Mouse (Mus musculus): ENCODE data around the gene Akr1b3. TPM values are rescaled to one million over a fixed set of nuclear protein-coding genes. Genes with fewer than 3 reads are reported as not detected.
"Not testable (repeated sequence)": the region's sequence is repeated elsewhere in the genome, so short reads cannot be mapped to it uniquely, and the experiment has no call there.

The Akr1b3 gene
- polyA plus RNA-seq, 1 experiment from 2014 or later, result 199 TPM

DNA sequence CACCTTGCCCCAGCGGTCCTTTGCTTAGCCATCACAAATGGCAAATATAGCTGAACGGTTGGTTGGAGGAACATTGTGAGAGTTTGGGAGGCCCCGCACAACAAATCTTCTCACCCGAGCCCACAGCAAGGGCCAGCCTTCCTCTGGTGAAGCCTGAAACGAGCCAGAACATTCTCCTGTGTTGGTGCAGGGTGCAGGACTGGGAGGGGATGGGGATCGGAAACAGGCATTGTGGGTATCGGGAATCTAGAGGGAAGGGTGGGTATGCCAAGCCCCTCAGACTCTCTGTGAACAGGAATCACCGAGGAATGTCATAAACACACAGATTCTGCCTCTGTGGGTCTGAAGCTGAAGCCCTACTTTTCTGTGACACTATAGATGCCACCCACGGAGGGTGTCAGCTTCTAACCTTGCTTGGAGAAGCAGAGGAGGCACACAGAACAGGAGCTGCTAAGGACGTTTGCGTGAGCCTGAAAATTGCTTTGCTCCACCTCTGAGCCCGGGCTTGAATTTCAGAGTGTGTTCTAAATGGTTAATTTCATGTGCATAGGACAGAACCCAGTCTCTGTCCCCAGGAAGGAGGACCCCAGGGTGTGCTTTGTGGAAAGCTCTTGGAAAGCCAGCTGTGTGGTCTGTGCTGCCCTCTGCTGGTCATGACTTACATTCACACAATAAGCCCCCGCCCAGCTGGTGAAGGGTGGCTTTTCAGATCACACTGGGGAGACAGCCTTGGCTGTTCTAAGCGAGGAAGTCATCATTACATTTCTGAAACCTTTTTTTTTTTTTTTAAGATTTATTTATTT, 29.0 kb upstream of the Akr1b3 start:
- H3K4me2 ChIP-seq (replicated peaks), result peak overlapping the region; percentile 25; the same call in 1 of the 2 replicates
- no peak overlapping the region for H3K27ac ChIP-seq
- WGBS, result 51% methylated on average over 14 of the region's 14 CpGs

DNA sequence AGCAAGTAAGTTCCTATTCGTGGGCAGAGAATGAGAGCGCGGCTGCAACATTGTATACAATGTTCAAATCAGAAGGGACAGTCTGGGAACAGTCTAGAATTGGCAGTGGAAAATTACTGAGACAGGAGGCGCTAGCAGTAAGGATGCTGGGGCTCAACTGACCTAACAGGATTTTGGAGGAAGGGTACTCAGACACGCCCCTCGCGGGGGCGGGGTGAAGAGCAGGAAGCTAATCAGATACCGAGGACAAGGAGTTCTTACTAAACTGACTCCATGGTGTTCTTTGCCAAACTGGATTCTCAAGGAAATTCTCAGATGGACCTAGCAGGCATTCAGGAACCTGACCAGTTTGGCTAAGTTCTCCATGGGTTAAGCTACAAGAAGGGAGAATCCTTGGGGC, 27.7 kb upstream of the Akr1b3 start:
- Histone ChIP-seq H3K36me3 (no peaks in the 10 kb centered on the region), H3K9ac (no peak overlapping the region), H3K9me3 (no peaks in the 10 kb centered on the region), H3K27me3 (no peaks in the 10 kb centered on the region), H3K4me2 (replicated peaks) (0 out of 2 replicates have a peak overlapping the region, but pooled peaks have one; percentile 9), H3K4me3 (no peak overlapping the region), H3K27ac (no peak overlapping the region), H3K4me1 (peaks cover 16% of the 10 kb centered on the region)
- 24% methylated on average over 9 of the region's 9 CpGs for WGBS
- ATAC-seq (ENCODE audit: low FRiP score, low read depth), result no peak

More for the DNA sequence above, 29.0 kb upstream of the Akr1b3 start:
- no peaks in the 10 kb centered on the region for H3K27me3 ChIP-seq
- ATAC-seq (ENCODE audit: low FRiP score, low read depth), result peak; percentile 66; the same call in 1 of the 2 replicates
- peaks cover 21% of the 10 kb centered on the region for H3K4me1 ChIP-seq
- H3K4me3 ChIP-seq, result no peak overlapping the region
- no peaks in the 10 kb centered on the region for H3K36me3 ChIP-seq
- no peaks in the 10 kb centered on the region for H3K9me3 ChIP-seq
- H3K9ac ChIP-seq, result no peak overlapping the region

DNA sequence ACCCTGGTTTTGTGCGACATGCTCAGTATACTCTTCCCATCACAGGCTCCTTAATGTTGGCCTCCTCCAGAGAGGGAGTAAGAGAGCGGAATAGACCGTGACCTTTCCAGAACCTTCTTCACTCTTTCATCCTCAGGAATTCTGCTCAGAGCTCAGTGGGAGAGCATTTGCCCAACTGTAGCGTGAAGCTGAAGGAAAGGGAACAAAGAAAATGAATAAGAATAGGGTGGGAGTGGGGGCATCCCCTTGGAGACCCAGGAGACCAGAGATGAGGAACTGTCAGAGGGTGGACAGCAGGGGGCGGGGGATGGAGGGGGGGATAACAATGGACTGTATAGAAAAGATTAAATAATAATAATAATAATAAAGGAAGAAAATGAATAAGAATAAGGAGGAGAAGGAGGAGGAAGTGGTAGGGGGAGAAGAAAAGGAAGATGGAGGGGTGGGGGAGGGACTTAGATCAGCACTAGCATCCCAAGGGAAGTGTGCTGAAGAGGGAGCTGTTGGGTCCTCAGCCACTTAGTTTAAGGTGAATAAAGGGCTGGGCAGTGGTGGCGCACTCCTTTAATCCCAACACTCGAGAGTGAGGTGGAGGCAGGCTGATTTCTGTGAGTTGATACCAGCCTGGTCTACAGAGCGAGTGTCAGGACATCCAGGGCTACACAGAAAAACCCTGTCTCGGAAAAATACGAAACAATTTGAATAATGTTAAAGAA, 27.0 kb upstream of the Akr1b3 start:
- no peak for ATAC-seq (ENCODE audit: low FRiP score, low read depth)
- H3K4me2 ChIP-seq (replicated peaks), result 0 out of 2 replicates have a peak overlapping the region, but pooled peaks have one; percentile 9
- H3K9me3 ChIP-seq, result no peaks in the 10 kb centered on the region
- H3K9ac ChIP-seq, result no peak overlapping the region
- no peak overlapping the region for H3K27ac ChIP-seq
- H3K27me3 ChIP-seq, result no peaks in the 10 kb centered on the region
- WGBS, result 69% methylated on average over 10 of the region's 10 CpGs
- H3K4me1 ChIP-seq, result peaks cover 16% of the 10 kb centered on the region
- H3K36me3 ChIP-seq, result no peaks in the 10 kb centered on the region
- no peak overlapping the region for H3K4me3 ChIP-seq

DNA sequence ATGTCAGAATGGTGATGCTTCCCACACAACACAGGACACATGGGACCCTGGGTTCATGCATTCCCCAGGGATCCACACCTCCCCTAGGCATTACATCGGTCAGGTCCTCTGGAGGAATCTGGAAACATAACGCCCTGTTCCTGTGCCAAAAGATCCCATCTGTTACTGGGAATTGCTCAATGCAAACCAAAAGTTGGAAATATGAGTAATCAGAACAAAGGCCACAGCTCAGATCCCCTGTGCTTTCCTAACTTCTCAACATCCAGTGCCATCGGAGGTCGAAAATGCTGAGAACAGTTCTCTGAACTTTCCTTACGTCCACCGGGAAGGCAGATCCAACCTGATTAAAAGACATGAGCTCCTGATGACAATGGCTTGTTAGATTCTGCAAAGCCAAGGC, 26.1 kb upstream of the Akr1b3 start:
- Histone ChIP-seq H3K9me3 (no peaks in the 10 kb centered on the region), H3K4me3 (no peak overlapping the region), H3K4me1 (peaks cover 16% of the 10 kb centered on the region), H3K36me3 (no peaks in the 10 kb centered on the region), H3K9ac (no peak overlapping the region), H3K27me3 (no peaks in the 10 kb centered on the region), H3K4me2 (replicated peaks) (no peak overlapping the region), H3K27ac (no peak overlapping the region)
- 80% methylated on average over 6 of the region's 6 CpGs for WGBS
- no peak for ATAC-seq (ENCODE audit: low FRiP score, low read depth)

DNA sequence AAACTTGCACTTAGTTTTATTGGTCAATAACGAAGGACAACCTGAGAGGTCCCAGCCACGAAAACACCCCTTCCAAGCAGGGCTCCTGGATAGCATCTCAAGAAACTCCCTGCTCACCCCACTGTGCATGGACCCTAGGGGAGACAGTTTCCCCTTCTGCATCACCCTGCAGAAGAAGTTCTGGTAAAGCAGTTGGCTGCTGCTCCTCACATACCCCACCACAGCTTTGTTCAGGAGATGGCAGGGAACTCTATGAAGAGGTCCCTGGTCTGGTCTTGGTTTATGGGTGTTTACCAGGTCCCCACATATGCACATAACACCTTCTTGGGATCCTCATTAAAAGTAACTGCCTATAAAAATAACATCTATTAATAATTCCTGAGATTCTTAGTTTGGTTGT, 25.2 kb upstream of the Akr1b3 start:
- Histone ChIP-seq H3K27me3 (no peaks in the 10 kb centered on the region), H3K4me3 (no peak overlapping the region), H3K4me1 (peaks cover 16% of the 10 kb centered on the region), H3K36me3 (no peaks in the 10 kb centered on the region), H3K4me2 (replicated peaks) (no peak overlapping the region), H3K9me3 (no peaks in the 10 kb centered on the region), H3K9ac (no peak overlapping the region), H3K27ac (no peak overlapping the region)
- WGBS, result 74% methylated on average over 2 of the region's 2 CpGs
- ATAC-seq (ENCODE audit: low FRiP score, low read depth), result no peak

DNA sequence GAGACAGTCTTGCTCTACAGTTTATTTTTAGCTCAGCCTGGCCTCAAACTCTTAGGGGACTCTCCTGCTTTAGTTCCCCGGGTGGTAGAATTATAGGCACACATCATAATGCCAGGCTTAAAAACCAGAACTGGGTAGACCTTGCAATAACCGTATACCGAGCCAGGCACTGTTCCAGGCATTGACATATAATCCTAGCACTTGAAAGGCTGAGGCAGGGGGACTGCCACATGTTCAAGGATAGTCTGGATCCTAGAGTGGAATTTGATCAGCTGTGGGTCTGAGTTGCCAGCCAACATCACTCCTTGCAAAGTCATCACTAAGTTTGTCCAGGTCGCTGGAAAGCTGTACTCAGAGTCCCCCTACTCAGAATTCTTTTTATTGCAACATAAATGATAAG, 24.7 kb upstream of the Akr1b3 start:
- no peaks in the 10 kb centered on the region for H3K9me3 ChIP-seq
- peaks cover 16% of the 10 kb centered on the region for H3K4me1 ChIP-seq
- WGBS, result 66% methylated on average over 4 of the region's 4 CpGs
- H3K4me2 ChIP-seq (replicated peaks), result no peak overlapping the region
- no peaks in the 10 kb centered on the region for H3K27me3 ChIP-seq
- H3K36me3 ChIP-seq, result no peaks in the 10 kb centered on the region
- H3K9ac ChIP-seq, result no peak overlapping the region
- ATAC-seq (ENCODE audit: low FRiP score, low read depth), result no peak
- H3K4me3 ChIP-seq, result no peak overlapping the region
- no peak overlapping the region for H3K27ac ChIP-seq

DNA sequence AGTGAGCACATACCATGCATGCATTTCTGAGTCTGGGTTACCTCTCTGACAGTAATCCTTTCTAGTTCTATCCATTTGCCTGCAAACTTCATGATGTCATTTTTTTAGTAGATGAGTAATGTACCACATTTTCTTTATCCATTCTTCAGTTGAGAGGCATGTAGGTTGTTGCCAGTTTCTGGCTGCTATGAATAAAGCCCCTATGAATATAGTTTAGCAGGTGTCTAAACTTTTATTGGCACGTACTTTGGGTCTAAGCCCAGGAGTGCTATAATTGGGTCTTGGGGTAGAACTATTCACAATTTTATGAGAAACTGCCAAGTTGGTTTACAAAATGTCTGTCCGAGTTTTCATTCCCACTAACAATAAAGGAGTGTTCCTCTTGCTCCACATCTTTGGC, 20.5 kb upstream of the Akr1b3 start:
- Histone ChIP-seq H3K9ac (no peak overlapping the region), H3K4me1 (no peaks in the 10 kb centered on the region), H3K9me3 (no peaks in the 10 kb centered on the region), H3K27me3 (no peaks in the 10 kb centered on the region), H3K36me3 (no peaks in the 10 kb centered on the region), H3K4me3 (no peak overlapping the region), H3K27ac (no peak overlapping the region), H3K4me2 (replicated peaks) (no peak overlapping the region)
- WGBS, result 45% methylated on average over 2 of the region's 2 CpGs
- ATAC-seq (ENCODE audit: low FRiP score, low read depth), result no peak

DNA sequence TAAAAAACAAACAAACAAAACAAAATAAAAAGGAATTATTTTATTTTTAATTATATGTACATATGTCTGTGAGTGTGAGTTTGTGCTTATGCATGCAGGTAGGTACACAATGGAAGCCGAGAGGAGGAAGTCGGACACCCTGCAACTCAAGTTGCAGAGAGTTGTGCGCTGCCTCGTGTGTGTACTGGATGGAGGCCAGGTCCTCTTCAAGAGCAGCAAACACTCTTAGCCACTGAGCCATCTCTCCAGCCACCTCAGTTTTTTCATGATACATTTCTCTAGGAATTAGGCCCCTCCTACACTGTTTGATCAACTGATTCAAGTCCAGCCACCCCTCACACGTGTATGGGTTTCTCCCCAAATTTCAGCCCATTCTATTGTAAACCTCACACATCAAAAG, 17.4 kb upstream of the Akr1b3 start:
- Histone ChIP-seq H3K36me3 (no peaks in the 10 kb centered on the region), H3K4me3 (no peak overlapping the region), H3K27ac (no peak overlapping the region), H3K4me1 (no peaks in the 10 kb centered on the region), H3K9ac (no peak overlapping the region), H3K27me3 (no peaks in the 10 kb centered on the region), H3K9me3 (no peaks in the 10 kb centered on the region), H3K4me2 (replicated peaks) (no peak overlapping the region)
- no peak for ATAC-seq (ENCODE audit: low FRiP score, low read depth)
- 87% methylated on average over 5 of the region's 5 CpGs for WGBS

DNA sequence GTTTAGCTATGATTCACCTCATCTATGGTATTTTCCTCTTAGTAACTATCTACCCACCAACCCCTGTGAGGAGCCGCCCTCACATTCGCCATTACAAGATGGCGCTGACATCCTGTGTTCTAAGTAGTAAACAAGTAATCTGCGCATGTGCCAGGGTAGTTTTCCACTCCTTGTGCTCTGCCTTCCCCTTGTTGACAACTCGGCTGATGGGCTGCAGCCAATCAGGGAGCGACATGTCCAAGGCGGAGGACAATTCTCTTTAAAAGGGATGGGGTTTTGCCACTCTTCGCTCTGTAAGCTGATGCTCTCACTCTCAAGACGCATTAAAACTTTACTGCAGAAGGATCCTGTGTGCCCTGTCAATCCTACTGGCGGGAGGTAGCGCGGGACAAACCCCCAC, 14.5 kb upstream of the Akr1b3 start:
- not testable (repeated sequence) for ATAC-seq (ENCODE audit: low FRiP score, low read depth); H3K4me2 ChIP-seq (replicated peaks); H3K4me3 ChIP-seq; H3K4me1 ChIP-seq; H3K9ac ChIP-seq; H3K27ac ChIP-seq; H3K27me3 ChIP-seq; H3K9me3 ChIP-seq; H3K36me3 ChIP-seq
- WGBS, result 81% methylated on average over 12 of the region's 12 CpGs

DNA sequence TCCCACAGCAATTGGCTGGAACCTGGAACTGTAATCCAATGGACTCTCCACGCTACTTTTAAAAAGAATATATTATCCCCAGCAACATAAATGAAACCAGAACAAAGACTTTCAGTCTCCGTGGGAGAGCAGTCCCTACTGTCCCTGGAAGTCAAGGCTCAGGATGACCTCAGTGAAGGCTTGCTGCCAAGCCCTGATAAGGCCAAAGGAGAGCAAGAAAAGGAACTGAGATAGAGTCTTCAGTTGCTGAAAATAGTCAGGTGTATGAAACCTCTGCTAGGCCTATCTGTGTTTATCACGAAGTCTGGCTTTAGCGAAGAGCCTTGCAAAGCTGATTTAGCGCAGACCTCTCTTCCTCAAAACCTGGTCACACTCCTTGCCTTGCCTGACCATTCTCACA, 14.1 kb upstream of the Akr1b3 start:
- H3K9me3 ChIP-seq, result no peaks in the 10 kb centered on the region
- no peak overlapping the region for H3K27ac ChIP-seq
- no peaks in the 10 kb centered on the region for H3K36me3 ChIP-seq
- H3K4me1 ChIP-seq, result no peaks in the 10 kb centered on the region
- H3K9ac ChIP-seq, result no peak overlapping the region
- no peak overlapping the region for H3K4me3 ChIP-seq
- 91% methylated on average over 5 of the region's 5 CpGs for WGBS
- no peaks in the 10 kb centered on the region for H3K27me3 ChIP-seq
- no peak for ATAC-seq (ENCODE audit: low FRiP score, low read depth)
- no peak overlapping the region for H3K4me2 ChIP-seq (replicated peaks)

DNA sequence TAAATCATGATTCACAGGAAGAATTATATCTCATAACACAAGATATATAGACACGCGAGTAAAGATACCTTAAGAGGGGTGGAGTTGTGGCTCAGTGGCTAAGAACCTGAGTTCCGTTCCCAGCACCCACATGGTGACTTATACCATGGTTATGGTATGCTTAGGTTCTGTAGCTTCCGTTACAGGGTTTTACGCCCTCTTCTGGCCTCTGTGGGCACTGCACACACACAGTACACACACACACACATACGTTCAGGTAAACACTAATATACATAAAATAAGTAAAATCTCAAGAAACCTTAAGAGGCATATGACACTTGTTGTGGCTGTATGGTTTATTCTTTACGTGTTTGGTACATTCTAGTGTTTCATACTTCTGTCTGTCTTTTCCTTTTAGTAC, 4.8 kb upstream of the Akr1b3 start:
- no peak overlapping the region for H3K4me3 ChIP-seq
- peaks cover 6% of the 10 kb centered on the region; the same call in 1 of the 2 replicates for H3K4me1 ChIP-seq
- peaks cover 3% of the 10 kb centered on the region; the same call in 1 of the 2 replicates for H3K9me3 ChIP-seq
- no peak for ATAC-seq (ENCODE audit: low FRiP score, low read depth)
- no peak overlapping the region for H3K4me2 ChIP-seq (replicated peaks)
- no peak overlapping the region for H3K9ac ChIP-seq
- 95% methylated on average over 7 of the region's 7 CpGs for WGBS
- no peak overlapping the region for H3K27ac ChIP-seq
- no peaks in the 10 kb centered on the region for H3K27me3 ChIP-seq
- no peaks in the 10 kb centered on the region for H3K36me3 ChIP-seq

DNA sequence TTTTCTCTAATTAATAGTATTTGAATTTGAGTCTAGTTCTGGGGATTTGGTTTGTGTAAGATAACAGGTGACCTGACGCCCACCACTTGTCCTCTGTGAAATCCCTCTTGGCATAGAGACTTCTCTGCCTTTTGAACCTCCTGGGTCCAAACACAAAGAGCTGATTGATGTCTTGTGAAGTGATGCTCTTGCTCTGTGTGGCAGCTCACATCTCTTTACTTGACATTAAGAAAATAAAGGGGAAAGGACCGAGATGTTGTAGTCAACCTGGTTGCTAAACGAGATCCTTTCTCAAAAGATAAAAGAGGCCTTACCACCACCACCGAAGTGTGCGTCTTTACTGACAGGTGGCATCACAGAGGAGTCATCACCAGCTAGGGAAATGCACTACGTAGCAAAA, 1.4 kb upstream of the Akr1b3 start:
- H3K27ac ChIP-seq, result no peak overlapping the region
- peaks cover 3% of the 10 kb centered on the region; the same call in 1 of the 2 replicates for H3K9me3 ChIP-seq
- WGBS, result 75% methylated on average over 6 of the region's 6 CpGs
- peaks cover 18% of the 10 kb centered on the region for H3K4me1 ChIP-seq
- H3K4me3 ChIP-seq, result no peak overlapping the region
- no peaks in the 10 kb centered on the region; the same call in 1 of the 2 replicates for H3K36me3 ChIP-seq
- H3K4me2 ChIP-seq (replicated peaks), result no peak overlapping the region
- H3K9ac ChIP-seq, result no peak overlapping the region
- ATAC-seq (ENCODE audit: low FRiP score, low read depth), result no peak
- no peaks in the 10 kb centered on the region for H3K27me3 ChIP-seq
